Mouse (Mus musculus) spleen, embryonic (tissue): ENCODE data around the gene Cyp46a1.

Experiments
- CTCF ChIA-PET: fragments of 350-600 bp; sonication (Branson Sonifier 250); formaldehyde crosslinking; loops from one replicate; lab custom pipeline; 2022; lab: Charles Lee

Cyp46a1 gene

GRCm38 (mm10) chr12:108333895-108334445 lies at the start of gene Cyp46a1:
TSS of gene Cyp46a1 (plus strand) at chr12:108334381.
- CTCF ChIA-PET = no interaction called here

- CTCF ChIA-PET = interaction anchor here (0.7 kb wide), 1 partner anchor 63 kb away, joined by 3 read pairs; no protein-coding TSS in a partner anchor
Measured at GRCm38 (mm10) chr12:108284455-108285224, 49.5 kb upstream of the Cyp46a1 start.

- CTCF ChIA-PET = interaction anchor here (0.7 kb wide), 1 partner anchor 63 kb away, joined by 3 read pairs; no protein-coding TSS in a partner anchor
Measured at GRCm38 (mm10) chr12:108285225-108286011, 48.8 kb upstream of the Cyp46a1 start.

- CTCF ChIA-PET = no interaction called here
Measured at GRCm38 (mm10) chr12:108286381-108286780, 47.8 kb upstream of the Cyp46a1 start.

GRCm38 (mm10) chr12:108287011-108287410 lies 47.2 kb upstream of the Cyp46a1 start:
- CTCF ChIA-PET = no interaction called here

- CTCF ChIA-PET = no interaction called here
Measured at GRCm38 (mm10) chr12:108288127-108288880, 45.9 kb upstream of the Cyp46a1 start.

GRCm38 (mm10) chr12:108292419-108292818 lies 41.8 kb upstream of the Cyp46a1 start:
- CTCF ChIA-PET = interaction anchor here (1.4 kb wide), 1 partner anchor 86 kb away, joined by 4 read pairs; no protein-coding TSS in a partner anchor

GRCm38 (mm10) chr12:108292957-108293356 lies 41.2 kb upstream of the Cyp46a1 start:
- CTCF ChIA-PET = interaction anchor here (1.4 kb wide), 1 partner anchor 86 kb away, joined by 4 read pairs; no protein-coding TSS in a partner anchor

- CTCF ChIA-PET = no interaction called here
Measured at GRCm38 (mm10) chr12:108294620-108295019, 39.6 kb upstream of the Cyp46a1 start.

GRCm38 (mm10) chr12:108297033-108297432 lies 37.1 kb upstream of the Cyp46a1 start:
- CTCF ChIA-PET = no interaction called here

GRCm38 (mm10) chr12:108301006-108301405 lies 33.2 kb upstream of the Cyp46a1 start:
- CTCF ChIA-PET = no interaction called here

- CTCF ChIA-PET = no interaction called here
Measured at GRCm38 (mm10) chr12:108303778-108304365, 30.3 kb upstream of the Cyp46a1 start.

- CTCF ChIA-PET = no interaction called here
Measured at GRCm38 (mm10) chr12:108305172-108305571, 29.0 kb upstream of the Cyp46a1 start.

GRCm38 (mm10) chr12:108305812-108306794 lies 28.1 kb upstream of the Cyp46a1 start, which contains the start of gene Hhipl1:
TSS of gene Hhipl1 (plus strand) at chr12:108306270.
- CTCF ChIA-PET = no interaction called here

GRCm38 (mm10) chr12:108307553-108307952 lies 26.6 kb upstream of the Cyp46a1 start:
- CTCF ChIA-PET = interaction anchor here (0.7 kb wide), 1 partner anchor 9 kb away, joined by 3 read pairs; no protein-coding TSS in a partner anchor

- CTCF ChIA-PET = no interaction called here
Measured at GRCm38 (mm10) chr12:108308363-108308856, 25.8 kb upstream of the Cyp46a1 start.

GRCm38 (mm10) chr12:108309116-108309794 lies 24.9 kb upstream of the Cyp46a1 start:
- CTCF ChIA-PET = no interaction called here

GRCm38 (mm10) chr12:108310041-108310440 lies 24.1 kb upstream of the Cyp46a1 start:
- CTCF ChIA-PET = no interaction called here
